In genomic region chr16:24390596-24390995, GRCm38 (mm10) we compare ENCODE assay signal across 16 mouse cellular contexts. TPM values are rescaled to one million over a fixed set of nuclear protein-coding genes. Genes with fewer than 3 reads are reported as not detected.
DNase-seq lines count a peak whose midpoint lies in the region; ATAC-seq and TF ChIP-seq lines count a peak whose summit lies in the region.
"Had no signal": no experiment of that assay in that cellular context is flagged by ENCODE, and none has a peak within 500 bp of the region (broad histone marks: within the 10 kb centered on the region; RNA-seq: fewer than 3 reads in every experiment).

No protein-coding gene starts in this region.

- WGBS in lung, postnatal 0 days = 63% methylated on average over 5 of the region's 5 CpGs

- TF ChIP-seq EP300 in lung, postnatal 0 days (IDR thresholded peaks at IDR 0.05) = no peak

- H3K27ac ChIP-seq in lung, postnatal 0 days (ENCODE audit: low read length) = 0 out of 2 replicates have a peak overlapping the region, but pooled peaks have one; percentile 26
- H3K27ac ChIP-seq: gastrocnemius, adult 2 months; hindbrain, embryonic 13.5 days; liver, embryonic 14.5 days; neural tube, embryonic 15.5 days had no signal

- DNase-seq in frontal cortex, postnatal 36 days (ENCODE audit: low spot score in 2 of 2) = peak; percentile 33 to 34
- DNase-seq in frontal cortex, postnatal 25 days (ENCODE audit: low spot score in 2 of 2) = no peak
- peak; percentile 59 for DNase-seq in lung, postnatal 0 days (ENCODE audit: low spot score)
- DNase-seq in lung, postnatal 4 days = no peak
- DNase-seq in cerebellum, adult 8-10 months = peak; percentile 90
- peak; percentile 72 for DNase-seq in layer of hippocampus, adult 9-11 months
- no peak for DNase-seq in spleen, postnatal 36 days (ENCODE audit: low spot score in 2 of 2)
- DNase-seq in adrenal gland, postnatal 36 days = no peak
- DNase-seq: B cell, adult 2 months; gastrocnemius, adult 2 months; kidney, adult 2 months; right cerebral cortex, postnatal 25 days; thymus, postnatal 4 days had no signal

- H3K4me2 ChIP-seq in lung, postnatal 0 days (replicated peaks; ENCODE audit: low read depth, low read length) = no peak overlapping the region
- H3K4me2 ChIP-seq: hindbrain, embryonic 13.5 days; neural tube, embryonic 15.5 days had no signal

- H3K9me3 ChIP-seq in lung, postnatal 0 days (ENCODE audit: low read length) = no peaks in the 10 kb centered on the region
- H3K9me3 ChIP-seq: hindbrain, embryonic 13.5 days; neural tube, embryonic 15.5 days had no signal

- ATAC-seq in lung, postnatal 0 days = no peak

- H3K4me1 ChIP-seq in lung, postnatal 0 days (ENCODE audit: insufficient read depth, low read depth, low read length) = peaks cover 6% of the 10 kb centered on the region; the same call in 1 of the 2 replicates

- H3K4me3 ChIP-seq in lung, postnatal 0 days (ENCODE audit: low read depth, low read length) = no peak overlapping the region
- H3K4me3 ChIP-seq: gastrocnemius, adult 2 months; hindbrain, embryonic 13.5 days; neural tube, embryonic 15.5 days had no signal

- no peaks in the 10 kb centered on the region for H3K36me3 ChIP-seq in lung, postnatal 0 days (ENCODE audit: insufficient read depth, low read length)
- H3K36me3 ChIP-seq: hindbrain, embryonic 13.5 days; neural tube, embryonic 15.5 days had no signal

- H3K9ac ChIP-seq in lung, postnatal 0 days (replicated peaks; ENCODE audit: low read depth) = no peak overlapping the region
- H3K9ac ChIP-seq: hindbrain, embryonic 13.5 days; liver, embryonic 14.5 days; neural tube, embryonic 15.5 days had no signal

- no peak for TF ChIP-seq CTCF in lung, postnatal 0 days (IDR thresholded peaks at IDR 0.05)

- H3K27me3 ChIP-seq in lung, postnatal 0 days (replicated peaks; ENCODE audit: insufficient read depth, low read length) = no peaks in the 10 kb centered on the region
- H3K27me3 ChIP-seq: hindbrain, embryonic 13.5 days had no signal

RNA-seq across cellular contexts. Expression of gene Lpp, which starts 2.7 kb away (rescaled TPM):
- polyA plus RNA-seq in lung, postnatal 0 days (2015; fragmentation: Nextera tagmentation; extraction: Ambion mirVana) = 36.8 and 42.7 TPM in 2 replicates
- total RNA-seq in adrenal gland, postnatal 36 days (2021) = 10 to 100 TPM; 70.3 to 80.3 TPM

Comparison
In these comparisons a context has a peak if more than half of its experiments do, and no peak if none do; other contexts are left out.
1. DNase-seq: peak in frontal cortex, postnatal 36 days (2 of 2), lung, postnatal 0 days (single experiment), cerebellum, adult 8-10 months (single experiment) and layer of hippocampus, adult 9-11 months (single experiment); none in frontal cortex, postnatal 25 days (0 of 2), lung, postnatal 4 days (0 of 2), spleen, postnatal 36 days (0 of 2) and adrenal gland, postnatal 36 days (0 of 2).